Mouse (Mus musculus): ENCODE data around the gene Casp12. TPM values are rescaled to one million over a fixed set of nuclear protein-coding genes. Genes with fewer than 3 reads are reported as not detected.

Casp12 gene
- polyA plus RNA-seq, 1 experiment from 2014 or later, result 0.68 TPM

DNA sequence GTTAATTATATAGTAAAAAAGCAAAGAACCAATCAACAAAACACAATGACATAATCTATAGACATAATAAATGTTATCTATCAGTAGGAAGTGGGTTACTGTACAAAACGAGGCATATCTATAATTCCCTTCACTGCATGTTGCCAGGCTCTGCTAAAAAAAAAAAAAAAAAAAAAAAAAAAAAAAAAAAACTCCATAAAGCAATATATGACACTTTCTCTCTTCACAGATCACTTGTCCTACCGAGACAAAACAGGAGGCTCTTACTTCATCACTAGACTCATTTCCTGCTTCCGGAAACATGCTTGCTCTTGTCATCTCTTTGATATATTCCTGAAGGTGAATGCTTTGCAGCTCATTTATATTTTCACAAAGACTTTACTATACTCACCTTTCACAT, 17.0 kb upstream of the Casp12 start:
- WGBS, result 56% methylated on average over 3 of the region's 3 CpGs
- Histone ChIP-seq H3K27me3 (ENCODE audit: insufficient read depth, low read length) (no peaks in the 10 kb centered on the region), H3K4me1 (ENCODE audit: insufficient read depth) (no peaks in the 10 kb centered on the region), H3K4me2 (no peak overlapping the region), H3K9me3 (ENCODE audit: low read depth, low read length) (no peaks in the 10 kb centered on the region), H3K36me3 (ENCODE audit: insufficient read depth) (no peaks in the 10 kb centered on the region), H3K27ac (ENCODE audit: low read depth) (no peak overlapping the region), H3K4me3 (ENCODE audit: low read depth, low read length) (no peak overlapping the region), H3K9ac (no peak overlapping the region)
- DNase-seq, result no peak
- ATAC-seq (ENCODE audit: insufficient read depth), result no peak
- no peak for TF ChIP-seq CTCF (IDR thresholded peaks at IDR 0.05; ENCODE audit: low read depth)

GRCm38 (mm10) chr9:5332441-5332840, 12.8 kb upstream of the Casp12 start:
- Histone ChIP-seq H3K36me3 (ENCODE audit: insufficient read depth) (no peaks in the 10 kb centered on the region), H3K4me3 (ENCODE audit: low read depth, low read length) (no peak overlapping the region), H3K27me3 (ENCODE audit: insufficient read depth, low read length) (no peaks in the 10 kb centered on the region), H3K4me2 (no peak overlapping the region), H3K9me3 (ENCODE audit: low read depth, low read length) (no peaks in the 10 kb centered on the region), H3K27ac (ENCODE audit: low read depth) (no peak overlapping the region), H3K9ac (no peak overlapping the region), H3K4me1 (ENCODE audit: insufficient read depth) (no peaks in the 10 kb centered on the region)
- ATAC-seq (ENCODE audit: insufficient read depth) (no peak), DNase-seq (no peak)
- no peak for TF ChIP-seq CTCF (IDR thresholded peaks at IDR 0.05; ENCODE audit: low read depth)

GRCm38 (mm10) chr9:5333422-5333821, 11.8 kb upstream of the Casp12 start:
- Histone ChIP-seq H3K9me3 (ENCODE audit: low read depth, low read length) (no peaks in the 10 kb centered on the region), H3K9ac (no peak overlapping the region), H3K27ac (ENCODE audit: low read depth) (no peak overlapping the region), H3K36me3 (ENCODE audit: insufficient read depth) (no peaks in the 10 kb centered on the region), H3K27me3 (ENCODE audit: insufficient read depth, low read length) (no peaks in the 10 kb centered on the region), H3K4me2 (no peak overlapping the region), H3K4me3 (ENCODE audit: low read depth, low read length) (no peak overlapping the region), H3K4me1 (ENCODE audit: insufficient read depth) (no peaks in the 10 kb centered on the region)
- no peak for TF ChIP-seq CTCF (IDR thresholded peaks at IDR 0.05; ENCODE audit: low read depth)
- DNase-seq (no peak), ATAC-seq (ENCODE audit: insufficient read depth) (no peak)
- 89% methylated on average over 1 of the region's 1 CpGs for WGBS

- no peak overlapping the region for H3K27ac ChIP-seq (ENCODE audit: low read depth)
- H3K9me3 ChIP-seq (ENCODE audit: low read depth, low read length), result no peaks in the 10 kb centered on the region
- no peaks in the 10 kb centered on the region for H3K36me3 ChIP-seq (ENCODE audit: insufficient read depth)
- ATAC-seq (ENCODE audit: insufficient read depth), result no peak
- H3K9ac ChIP-seq, result no peak overlapping the region
- H3K27me3 ChIP-seq (ENCODE audit: insufficient read depth, low read length), result no peaks in the 10 kb centered on the region
- no peaks in the 10 kb centered on the region for H3K4me1 ChIP-seq (ENCODE audit: insufficient read depth)
- TF ChIP-seq CTCF (IDR thresholded peaks at IDR 0.05; ENCODE audit: low read depth), result no peak
- no peak overlapping the region for H3K4me3 ChIP-seq (ENCODE audit: low read depth, low read length)
- no peak for DNase-seq
- 56% methylated on average over 1 of the region's 1 CpGs for WGBS
- no peak overlapping the region for H3K4me2 ChIP-seq
Observed at GRCm38 (mm10) chr9:5343092-5343491, 2.1 kb upstream of the Casp12 start.

DNA sequence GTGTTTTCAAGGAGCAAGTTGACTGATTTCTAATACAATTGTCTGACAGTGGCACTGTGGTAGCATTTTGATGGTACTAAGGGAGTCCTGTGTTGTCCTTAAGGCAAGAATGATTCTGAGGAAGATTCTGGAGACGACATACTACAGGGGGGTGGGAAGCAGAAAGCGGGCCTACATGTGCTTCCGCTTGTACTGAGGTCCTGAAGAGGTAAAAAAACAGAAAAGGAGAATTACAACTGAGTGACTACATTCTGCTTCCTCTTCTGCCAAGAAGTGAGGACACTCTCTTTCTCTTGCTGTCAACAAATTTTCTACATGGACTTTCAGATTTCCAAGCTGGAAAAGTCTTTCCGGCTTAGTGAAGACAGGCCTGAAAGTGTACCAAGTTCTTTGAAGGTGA, 1.1 kb upstream of the Casp12 start:
- no peaks in the 10 kb centered on the region for H3K4me1 ChIP-seq (ENCODE audit: insufficient read depth)
- H3K4me3 ChIP-seq (ENCODE audit: low read depth, low read length), result no peak overlapping the region
- ATAC-seq (ENCODE audit: insufficient read depth), result no peak
- TF ChIP-seq CTCF (IDR thresholded peaks at IDR 0.05; ENCODE audit: low read depth), result no peak
- H3K27me3 ChIP-seq (ENCODE audit: insufficient read depth, low read length), result no peaks in the 10 kb centered on the region
- H3K9me3 ChIP-seq (ENCODE audit: low read depth, low read length), result no peaks in the 10 kb centered on the region
- no peak for DNase-seq
- no peak overlapping the region for H3K4me2 ChIP-seq
- no peak overlapping the region for H3K9ac ChIP-seq
- H3K36me3 ChIP-seq (ENCODE audit: insufficient read depth), result no peaks in the 10 kb centered on the region
- no peak overlapping the region for H3K27ac ChIP-seq (ENCODE audit: low read depth)
- whole genome bisulfite sequencing, result 88% methylated on average over 4 of the region's 4 CpGs

GRCm38 (mm10) chr9:5347381-5347780, 2.2 kb downstream of the Casp12 start:
- ATAC-seq (ENCODE audit: insufficient read depth), result no peak
- H3K9ac ChIP-seq, result no peak overlapping the region
- WGBS, result 62% methylated on average over 4 of the region's 4 CpGs
- no peaks in the 10 kb centered on the region for H3K36me3 ChIP-seq (ENCODE audit: insufficient read depth)
- H3K4me3 ChIP-seq (ENCODE audit: low read depth, low read length), result no peak overlapping the region
- H3K27ac ChIP-seq (ENCODE audit: low read depth), result no peak overlapping the region
- no peak for TF ChIP-seq CTCF (IDR thresholded peaks at IDR 0.05; ENCODE audit: low read depth)
- no peak for DNase-seq
- no peaks in the 10 kb centered on the region for H3K4me1 ChIP-seq (ENCODE audit: insufficient read depth)
- no peak overlapping the region for H3K4me2 ChIP-seq
- no peaks in the 10 kb centered on the region for H3K9me3 ChIP-seq (ENCODE audit: low read depth, low read length)
- H3K27me3 ChIP-seq (ENCODE audit: insufficient read depth, low read length), result no peaks in the 10 kb centered on the region

- H3K36me3 ChIP-seq (ENCODE audit: insufficient read depth), result no peaks in the 10 kb centered on the region
- no peak for DNase-seq
- H3K4me1 ChIP-seq (ENCODE audit: insufficient read depth), result no peaks in the 10 kb centered on the region
- no peak for ATAC-seq (ENCODE audit: insufficient read depth)
- no peaks in the 10 kb centered on the region for H3K27me3 ChIP-seq (ENCODE audit: insufficient read depth, low read length)
- no peak for TF ChIP-seq CTCF (IDR thresholded peaks at IDR 0.05; ENCODE audit: low read depth)
- H3K4me3 ChIP-seq (ENCODE audit: low read depth, low read length), result no peak overlapping the region
- 67% methylated on average over 2 of the region's 2 CpGs for WGBS
- no peak overlapping the region for H3K4me2 ChIP-seq
- H3K9me3 ChIP-seq (ENCODE audit: low read depth, low read length), result no peaks in the 10 kb centered on the region
- no peak overlapping the region for H3K27ac ChIP-seq (ENCODE audit: low read depth)
- H3K9ac ChIP-seq, result no peak overlapping the region
Observed at GRCm38 (mm10) chr9:5353673-5354072, 8.4 kb downstream of the Casp12 start.

DNA sequence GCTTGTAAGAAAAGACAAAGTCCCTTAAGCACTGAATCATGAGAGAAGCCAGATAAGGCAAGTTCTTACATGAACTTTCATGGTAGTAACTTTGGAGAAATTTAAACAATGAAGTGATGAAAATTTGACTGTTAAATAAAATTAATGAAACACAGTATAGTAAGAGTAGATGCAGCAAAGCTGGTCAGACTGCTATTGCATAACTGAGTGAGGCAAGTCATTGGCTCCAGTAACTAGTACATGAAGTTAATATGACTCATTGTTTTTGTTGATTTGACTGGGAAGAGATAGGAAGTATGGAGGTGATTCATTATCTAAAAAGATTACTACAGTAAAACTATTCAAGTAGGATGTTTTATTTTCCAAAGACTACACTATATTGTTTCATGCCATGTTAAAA, 11.6 kb downstream of the Casp12 start:
- no peaks in the 10 kb centered on the region for H3K9me3 ChIP-seq (ENCODE audit: low read depth, low read length)
- no peaks in the 10 kb centered on the region for H3K4me1 ChIP-seq (ENCODE audit: insufficient read depth)
- H3K4me2 ChIP-seq, result no peak overlapping the region
- DNase-seq (no peak), ATAC-seq (ENCODE audit: insufficient read depth) (no peak)
- TF ChIP-seq CTCF (IDR thresholded peaks at IDR 0.05; ENCODE audit: low read depth), result no peak
- no peak overlapping the region for H3K4me3 ChIP-seq (ENCODE audit: low read depth, low read length)
- no peaks in the 10 kb centered on the region for H3K27me3 ChIP-seq (ENCODE audit: insufficient read depth, low read length)
- H3K27ac ChIP-seq (ENCODE audit: low read depth), result no peak overlapping the region
- no peak overlapping the region for H3K9ac ChIP-seq
- H3K36me3 ChIP-seq (ENCODE audit: insufficient read depth), result no peaks in the 10 kb centered on the region

Data from lung, embryonic 14.5 days (tissue).